Mouse (Mus musculus) intestine, embryonic 16.5 days (tissue): Measurements from ENCODE around the gene Scarb1. TPM values are rescaled to one million over a fixed set of nuclear protein-coding genes. Genes with fewer than 3 reads are reported as not detected.

Source experiments
- ATAC-seq: fragments of 200-750 bp; cut with Nextera tagmentation; 2 replicates; pipeline ENCODE4 v1.8.0; 2017; ENCODE audit warnings: moderate TSS enrichment, moderate library complexity
- H3K27ac ChIP-seq: fragments of 300-500 bp; sonication (generic); 2 replicates; pipeline ENCODE4 v1.5.1; 2014; ENCODE audit warnings: mild to moderate bottlenecking, low read length
- H3K27me3 ChIP-seq: fragments of 300-500 bp; sonication (generic); replicated peaks from 2 replicates; pipeline ENCODE4 v1.6.1; 2014; ENCODE audit warnings: low read length, control low read depth, mixed read lengths; ENCODE audit not compliant: control insufficient read depth, insufficient read depth
- H3K36me3 ChIP-seq: fragments of 300-500 bp; sonication (generic); 2 replicates; pipeline ENCODE4 v1.6.1; 2014; ENCODE audit warnings: low read length, control low read depth; ENCODE audit not compliant: control insufficient read depth, insufficient read depth
- H3K4me1 ChIP-seq: fragments of 300-500 bp; sonication (generic); 2 replicates; pipeline ENCODE4 v1.6.1; 2014; ENCODE audit warnings: low read length, control low read depth, mixed read lengths; ENCODE audit not compliant: control insufficient read depth, insufficient read depth
- H3K4me2 ChIP-seq: fragments of 300-500 bp; sonication (generic); 2 replicates; pipeline ENCODE4 v1.6.1; 2014; ENCODE audit warnings: low read depth, low read length, control low read depth
- H3K4me3 ChIP-seq: fragments of 300-500 bp; sonication (generic); 2 replicates; pipeline ENCODE4 v1.5.1; 2014; ENCODE audit warnings: mild to moderate bottlenecking, low read length
- H3K9ac ChIP-seq: fragments of 300-500 bp; sonication (generic); 2 replicates; pipeline ENCODE4 v1.6.1; 2014; ENCODE audit warnings: low read depth, low read length
- H3K9me3 ChIP-seq: fragments of 300-500 bp; sonication (generic); 2 replicates; pipeline ENCODE4 v1.6.1; 2016; ENCODE audit warnings: low read length, control low read depth; ENCODE audit not compliant: control insufficient read depth
- WGBS: fragments of 180-500 bp; shearing (Covaris S2); extraction: QIAGEN DNeasy Blood & Tissue Kit; methylation state at CpG from one replicate; pipeline ENCODE4 v1.1.7; 2014; 5-methylcytosine and 5-hydroxymethylcytosine counted together
- polyA plus RNA-seq: library from polyadenylated mRNA; unstranded; fragments of >200 nt; fragmentation: Nextera tagmentation; extraction: Ambion mirVana; gene quantifications from 2 replicates; pipeline ENCODE4 v1.2.1, GENCODE M21; 2015

Scarb1 gene
- polyA plus RNA-seq, 1 experiment from 2014 or later: 73.1 TPM

DNA sequence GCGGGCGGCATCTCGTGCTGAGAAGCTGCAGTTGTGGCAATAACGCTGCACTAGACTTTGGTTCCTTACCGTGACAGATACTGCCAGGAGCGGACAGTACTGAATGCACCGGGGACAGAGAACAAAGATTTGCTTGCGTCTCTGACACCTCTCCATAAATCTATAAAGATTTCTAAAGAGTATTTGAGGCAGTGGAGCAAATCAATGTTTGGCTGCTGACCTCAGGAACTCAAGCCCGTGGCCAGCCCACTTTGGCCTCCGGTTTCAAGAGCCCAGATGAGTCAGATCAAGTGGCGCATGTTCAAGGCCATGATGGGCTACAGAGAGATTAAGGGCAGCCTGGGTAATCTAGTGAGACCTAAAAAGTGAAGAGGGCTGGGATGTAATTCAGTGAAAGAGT is 54.8 kb downstream of the Scarb1 start:
- Histone ChIP-seq H3K4me1 (peaks cover 6% of the 10 kb centered on the region; the same call in 1 of the 2 replicates), H3K27me3 (no peaks in the 10 kb centered on the region; the same call in 1 of the 2 replicates), H3K9me3 (peaks cover 4% of the 10 kb centered on the region; the same call in 1 of the 2 replicates), H3K4me2 (no peak overlapping the region), H3K9ac (no peak overlapping the region), H3K4me3 (no peak overlapping the region), H3K27ac (no peak overlapping the region), H3K36me3 (peaks cover 6% of the 10 kb centered on the region; the same call in 1 of the 2 replicates)
- no peak for ATAC-seq
- 89% methylated on average over 11 of the region's 11 CpGs for WGBS

DNA sequence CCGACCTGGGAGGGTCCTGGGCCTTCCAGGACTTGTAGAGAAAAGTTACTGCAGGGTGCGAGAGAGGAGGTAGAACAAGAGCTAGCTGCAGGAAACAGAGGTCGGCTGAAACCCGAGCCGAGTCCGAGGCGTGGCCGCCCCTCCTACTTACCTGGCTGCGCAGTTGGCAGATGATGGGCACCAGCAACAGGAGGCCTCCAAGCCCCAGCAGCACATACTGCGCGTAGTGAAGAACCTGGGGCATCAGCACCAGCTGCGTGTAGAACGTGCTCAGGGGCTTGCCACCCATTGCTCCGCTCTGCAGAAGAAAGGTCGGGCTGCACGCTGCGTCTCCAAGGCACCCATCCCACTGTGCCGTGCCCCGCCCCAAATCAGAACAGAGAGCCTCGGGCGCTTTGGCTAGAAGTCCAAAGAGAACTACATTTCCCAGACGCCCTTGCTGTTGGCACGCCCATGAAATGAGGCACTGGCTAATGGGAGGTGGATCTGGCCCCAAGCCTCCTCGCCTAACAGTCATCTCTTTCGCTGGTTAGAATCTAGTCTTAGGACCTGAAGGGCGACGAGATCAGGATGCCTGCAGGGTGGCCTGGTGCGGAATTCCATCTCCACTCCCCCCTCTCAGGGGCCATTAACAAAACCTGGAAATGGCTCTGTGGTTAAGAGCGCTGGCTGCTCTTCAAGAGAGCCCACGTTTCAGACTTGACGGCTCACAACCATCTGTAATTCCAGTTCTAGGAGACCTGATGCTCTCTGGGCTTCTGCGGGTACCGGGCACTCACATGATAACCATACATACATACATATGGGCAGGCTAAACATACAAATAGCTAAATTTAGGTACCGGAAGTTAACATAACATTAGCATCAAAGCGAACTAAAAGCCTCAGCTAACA is 56.9 kb downstream of the Scarb1 start:
- Histone ChIP-seq H3K4me2 (peak overlapping the region; percentile 43), H3K27ac (no peak overlapping the region), H3K9ac (peak overlapping the region; percentile 31; the same call in 1 of the 2 replicates), H3K27me3 (no peaks in the 10 kb centered on the region), H3K36me3 (peaks cover 6% of the 10 kb centered on the region; the same call in 1 of the 2 replicates), H3K4me3 (peak overlapping the region; percentile 31), H3K4me1 (0 out of 2 replicates have a peak, but pooled peaks cover 6% of the 10 kb centered on the region), H3K9me3 (peaks cover 4% of the 10 kb centered on the region; the same call in 1 of the 2 replicates)
- 21% methylated on average over 35 of the region's 35 CpGs for WGBS
- peak; percentile 83 for ATAC-seq

- H3K9ac ChIP-seq: no peak overlapping the region
- H3K36me3 ChIP-seq: no peaks in the 10 kb centered on the region
- H3K9me3 ChIP-seq: no peaks in the 10 kb centered on the region
- H3K27me3 ChIP-seq: no peaks in the 10 kb centered on the region
- 58% methylated on average over 7 of the region's 7 CpGs for WGBS
- no peak overlapping the region for H3K27ac ChIP-seq
- no peak for ATAC-seq
- H3K4me2 ChIP-seq: no peak overlapping the region
- peaks cover 5% of the 10 kb centered on the region; the same call in 1 of the 2 replicates for H3K4me1 ChIP-seq
- no peak overlapping the region for H3K4me3 ChIP-seq
These were observed 61.7 kb downstream of the Scarb1 start for GRCm38 (mm10) chr5:125279216-125279615.

DNA sequence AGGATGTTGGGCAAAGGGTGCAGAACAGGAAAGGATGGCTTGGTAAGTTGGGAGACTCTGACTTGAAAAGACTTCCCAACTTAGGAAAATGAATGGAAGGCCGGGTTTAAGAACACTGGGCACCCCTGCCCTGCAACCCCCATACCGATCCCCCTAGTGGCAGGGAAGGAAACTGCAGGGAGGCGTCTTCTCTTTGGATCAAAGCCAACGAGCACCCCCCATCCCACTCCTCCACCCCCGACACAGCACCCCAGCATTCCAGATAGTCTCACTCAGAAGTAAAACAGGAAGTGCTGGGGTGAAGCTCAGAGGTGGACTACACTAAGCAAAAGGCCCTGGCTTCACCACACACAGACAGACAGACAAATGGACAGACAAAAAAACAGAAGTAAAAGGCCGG is 62.6 kb downstream of the Scarb1 start:
- H3K4me2 ChIP-seq: no peak overlapping the region
- 31% methylated on average over 6 of the region's 6 CpGs for WGBS
- H3K4me3 ChIP-seq: no peak overlapping the region
- H3K4me1 ChIP-seq: no peaks in the 10 kb centered on the region; the same call in 1 of the 2 replicates
- H3K9me3 ChIP-seq: no peaks in the 10 kb centered on the region
- no peak overlapping the region for H3K27ac ChIP-seq
- ATAC-seq: no peak
- H3K27me3 ChIP-seq: no peaks in the 10 kb centered on the region
- no peaks in the 10 kb centered on the region for H3K36me3 ChIP-seq
- H3K9ac ChIP-seq: no peak overlapping the region

DNA sequence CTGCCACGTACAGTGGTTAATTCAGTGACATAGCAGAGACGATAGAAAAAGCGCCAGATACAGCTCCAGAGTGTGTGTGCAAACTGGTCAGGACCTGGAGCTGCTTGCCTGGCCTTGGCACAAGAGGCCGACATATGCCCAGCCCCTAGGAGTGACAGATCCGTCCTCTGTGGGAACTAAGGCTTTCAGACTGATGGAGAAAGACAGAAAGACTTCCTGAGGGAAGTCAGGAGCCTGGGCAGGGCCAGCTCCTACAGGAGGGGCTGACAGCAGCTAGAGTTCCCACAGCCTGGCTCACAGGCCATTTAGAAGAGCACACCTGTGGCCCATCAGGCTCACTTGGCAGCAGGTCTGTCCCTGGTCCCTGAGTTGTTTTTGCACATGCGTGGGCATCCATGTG is 63.6 kb downstream of the Scarb1 start:
- 89% methylated on average over 6 of the region's 6 CpGs for WGBS
- no peak for ATAC-seq
- Histone ChIP-seq H3K4me3 (no peak overlapping the region), H3K4me2 (no peak overlapping the region), H3K9ac (no peak overlapping the region), H3K4me1 (no peaks in the 10 kb centered on the region; the same call in 1 of the 2 replicates), H3K27me3 (no peaks in the 10 kb centered on the region), H3K36me3 (no peaks in the 10 kb centered on the region), H3K9me3 (no peaks in the 10 kb centered on the region), H3K27ac (no peak overlapping the region)

DNA sequence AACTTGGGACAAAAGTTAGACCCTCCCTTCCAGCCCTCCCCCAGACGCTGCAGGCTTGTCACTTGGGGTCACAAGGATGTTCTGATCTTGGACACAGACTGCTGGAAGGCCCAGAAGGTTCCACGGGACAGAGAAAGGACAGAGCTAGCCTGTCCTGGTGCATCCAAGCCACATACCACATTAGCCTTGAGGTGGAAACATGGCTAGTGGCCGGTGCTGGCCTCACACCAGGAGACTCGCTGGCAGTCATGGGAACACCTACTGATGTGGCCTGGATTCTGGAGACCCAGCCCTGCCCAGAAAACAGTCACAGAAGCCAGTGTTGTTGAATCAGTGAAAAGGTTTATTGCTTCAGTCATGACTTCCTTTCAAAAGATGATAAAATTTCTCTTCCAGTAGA is 64.1 kb downstream of the Scarb1 start:
- H3K4me2 ChIP-seq: no peak overlapping the region
- H3K27ac ChIP-seq: no peak overlapping the region
- H3K27me3 ChIP-seq: no peaks in the 10 kb centered on the region
- no peaks in the 10 kb centered on the region; the same call in 1 of the 2 replicates for H3K4me1 ChIP-seq
- H3K36me3 ChIP-seq: no peaks in the 10 kb centered on the region
- no peaks in the 10 kb centered on the region for H3K9me3 ChIP-seq
- H3K4me3 ChIP-seq: no peak overlapping the region
- WGBS: 89% methylated on average over 4 of the region's 4 CpGs
- ATAC-seq: no peak
- no peak overlapping the region for H3K9ac ChIP-seq

DNA sequence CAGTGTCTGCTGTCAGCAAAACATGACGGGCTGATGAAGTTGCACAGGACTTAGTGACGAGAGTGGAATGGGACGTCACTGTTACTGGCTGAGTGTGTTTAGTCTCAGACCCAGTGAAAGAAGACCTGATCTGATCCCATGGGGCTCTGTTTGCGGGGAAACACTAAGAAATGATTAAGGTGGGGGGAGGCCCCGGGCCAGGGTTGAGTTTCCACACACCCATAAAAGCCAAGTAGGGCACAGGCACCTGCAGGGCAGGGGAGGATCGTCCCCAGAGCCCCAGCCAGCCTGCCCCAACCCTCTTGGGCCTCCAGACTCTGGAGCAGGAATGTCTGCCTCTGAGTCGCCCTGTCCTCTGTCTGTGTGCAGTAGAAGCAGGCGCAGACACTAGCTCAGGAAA is 65.6 kb downstream of the Scarb1 start:
- Histone ChIP-seq H3K9ac (0 out of 2 replicates have a peak overlapping the region, but pooled peaks have one; percentile 6), H3K4me1 (no peaks in the 10 kb centered on the region; the same call in 1 of the 2 replicates), H3K4me2 (no peak overlapping the region), H3K27me3 (no peaks in the 10 kb centered on the region), H3K36me3 (no peaks in the 10 kb centered on the region), H3K9me3 (no peaks in the 10 kb centered on the region), H3K27ac (no peak overlapping the region), H3K4me3 (no peak overlapping the region)
- ATAC-seq: no peak
- 64% methylated on average over 8 of the region's 8 CpGs for WGBS

GRCm38 (mm10) chr5:125274773-125275172 is 66.1 kb downstream of the Scarb1 start:
- Histone ChIP-seq H3K4me1 (no peaks in the 10 kb centered on the region; the same call in 1 of the 2 replicates), H3K27ac (no peak overlapping the region), H3K27me3 (no peaks in the 10 kb centered on the region), H3K4me2 (no peak overlapping the region), H3K9ac (no peak overlapping the region), H3K9me3 (no peaks in the 10 kb centered on the region), H3K36me3 (no peaks in the 10 kb centered on the region), H3K4me3 (no peak overlapping the region)
- WGBS: 90% methylated on average over 3 of the region's 3 CpGs
- ATAC-seq: no peak

DNA sequence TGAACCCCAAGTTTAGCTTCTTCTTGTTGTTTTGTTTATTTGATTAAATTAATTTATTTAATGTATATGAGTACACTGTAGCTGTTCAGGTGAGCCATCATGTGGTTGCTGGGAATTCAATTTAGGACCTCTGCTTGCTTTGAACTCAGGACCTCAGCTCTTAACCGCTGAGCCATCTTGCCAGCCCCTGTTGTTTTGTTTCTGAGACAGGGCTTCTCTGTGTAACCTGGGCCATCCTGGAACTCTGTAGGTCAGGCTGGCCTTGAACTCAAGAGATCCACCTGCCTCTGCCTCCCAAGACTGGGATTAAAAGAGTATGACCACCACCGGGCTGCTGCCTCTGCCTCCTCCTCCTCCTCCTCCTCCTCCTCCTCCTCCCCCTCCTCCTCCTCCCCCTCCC is 66.7 kb downstream of the Scarb1 start:
- H3K36me3 ChIP-seq: no peaks in the 10 kb centered on the region
- H3K4me1 ChIP-seq: no peaks in the 10 kb centered on the region; the same call in 1 of the 2 replicates
- no peak overlapping the region for H3K4me2 ChIP-seq
- no peaks in the 10 kb centered on the region for H3K27me3 ChIP-seq
- no peak overlapping the region for H3K9ac ChIP-seq
- no peak overlapping the region for H3K4me3 ChIP-seq
- no peak for ATAC-seq
- H3K27ac ChIP-seq: no peak overlapping the region
- 81% methylated on average over 2 of the region's 2 CpGs for WGBS
- H3K9me3 ChIP-seq: no peaks in the 10 kb centered on the region
